Mouse (Mus musculus): ENCODE measurements around the gene Dlgap5. TPM values are rescaled to one million over a fixed set of nuclear protein-coding genes. Genes with fewer than 3 reads are reported as not detected.
A peak's percentile ranks its signal among the peaks of the same experiment; 100 is the strongest.

The Dlgap5 gene
- polyA plus RNA-seq, 1 experiment from 2014 or later, result 56.7 TPM

- Histone ChIP-seq H3K27ac (no peak overlapping the region), H3K4me1 (no peaks in the 10 kb centered on the region), H3K4me3 (no peak overlapping the region)
These were observed 14.8 kb upstream of the Dlgap5 start for GRCm38 (mm10) chr14:47432987-47433386.

DNA sequence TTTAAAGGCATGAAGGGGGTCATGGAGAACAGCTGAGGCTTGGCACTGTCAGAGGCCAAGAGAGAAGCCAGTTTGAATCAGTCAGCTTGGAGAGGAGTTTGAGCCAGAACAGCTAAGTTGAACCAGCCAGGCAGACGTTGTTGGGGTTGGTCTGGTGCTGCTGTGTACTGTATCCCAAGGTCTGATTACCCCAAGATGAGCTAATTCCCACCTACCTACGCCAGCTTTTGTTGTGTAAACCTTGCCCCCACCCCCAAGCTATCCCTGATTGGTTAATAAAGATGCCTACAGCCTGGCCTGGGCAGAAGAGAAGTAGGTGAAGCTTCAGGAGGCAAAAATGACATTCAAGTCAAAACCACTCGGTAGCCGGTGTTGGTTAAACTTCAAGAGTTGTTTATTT is 4.3 kb upstream of the Dlgap5 start:
- Histone ChIP-seq H3K9ac (no peak overlapping the region), H3K9me3 (no peaks in the 10 kb centered on the region), H3K27ac (no peak overlapping the region), H3K4me2 (no peak overlapping the region), H3K4me3 (no peak overlapping the region), H3K27me3 (no peaks in the 10 kb centered on the region), H3K36me3 (no peaks in the 10 kb centered on the region), H3K4me1 (peaks cover 2% of the 10 kb centered on the region)
- no peak for ATAC-seq (ENCODE audit: insufficient number of reproducible peaks, insufficient read depth, low FRiP score, low TSS enrichment, low read depth)
- 72% methylated on average over 4 of the region's 4 CpGs for WGBS

More at GRCm38 (mm10) chr14:47432987-47433386, 14.8 kb upstream of the Dlgap5 start:
- no peak for ATAC-seq (ENCODE audit: insufficient number of reproducible peaks, insufficient read depth, low FRiP score, low TSS enrichment, low read depth)
- Histone ChIP-seq H3K27me3 (no peaks in the 10 kb centered on the region), H3K4me2 (no peak overlapping the region), H3K9ac (no peak overlapping the region), H3K36me3 (no peaks in the 10 kb centered on the region), H3K9me3 (no peaks in the 10 kb centered on the region)

DNA sequence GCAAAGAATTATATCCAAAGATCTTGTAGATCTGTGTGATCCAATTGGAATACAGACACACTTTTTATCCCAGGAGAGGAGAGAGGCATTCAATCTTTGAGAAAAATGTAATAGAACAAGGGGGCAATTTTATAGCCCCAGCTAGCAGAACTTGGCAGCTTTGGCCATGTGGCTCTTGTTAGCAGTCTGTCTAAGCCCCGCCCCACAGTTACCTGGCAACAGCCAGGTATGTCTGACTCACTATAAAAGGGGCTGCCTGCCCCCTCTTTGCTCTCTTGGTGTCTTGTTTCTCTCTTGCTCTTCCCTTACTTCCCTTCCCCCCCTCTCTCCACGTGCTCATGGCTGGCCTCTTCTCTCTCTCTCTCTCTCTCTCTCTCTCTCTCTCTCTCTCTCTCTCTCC is 3.4 kb upstream of the Dlgap5 start:
- 41% methylated on average over 2 of the region's 2 CpGs for WGBS
- ATAC-seq (ENCODE audit: insufficient number of reproducible peaks, insufficient read depth, low FRiP score, low TSS enrichment, low read depth), result no peak
- H3K4me2 ChIP-seq, result no peak overlapping the region
- no peak overlapping the region for H3K27ac ChIP-seq
- no peaks in the 10 kb centered on the region for H3K27me3 ChIP-seq
- no peaks in the 10 kb centered on the region for H3K36me3 ChIP-seq
- no peak overlapping the region for H3K4me3 ChIP-seq
- H3K9ac ChIP-seq, result no peak overlapping the region
- no peaks in the 10 kb centered on the region for H3K9me3 ChIP-seq
- peaks cover 10% of the 10 kb centered on the region for H3K4me1 ChIP-seq

DNA sequence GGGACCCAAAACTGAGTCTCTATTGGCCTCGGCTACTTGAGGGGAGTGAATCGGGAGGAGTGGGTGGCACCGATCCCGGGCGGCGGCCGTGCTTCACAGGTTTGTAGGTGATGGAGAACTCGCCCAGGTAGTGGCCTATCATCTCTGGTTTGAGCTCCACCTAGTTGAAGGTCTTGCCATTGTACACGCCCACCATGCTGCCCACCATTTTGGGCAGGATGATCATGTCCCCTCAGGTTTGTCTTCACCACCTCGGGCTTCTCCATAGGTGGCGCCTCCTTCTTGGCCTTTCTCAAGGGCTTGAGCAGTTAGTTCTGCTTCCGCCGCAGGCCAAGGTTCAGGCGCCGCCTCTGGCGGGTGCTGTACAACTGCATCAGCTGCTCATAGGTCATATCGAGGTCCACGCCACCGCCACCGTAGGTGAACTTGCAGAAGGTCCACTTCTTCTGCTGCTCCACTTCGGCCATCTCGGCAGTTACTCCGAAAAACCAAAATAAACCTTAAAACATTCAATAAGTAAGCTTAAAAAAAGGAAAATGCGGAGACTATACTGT is 1.6 kb upstream of the Dlgap5 start:
- no peak for ATAC-seq (ENCODE audit: insufficient number of reproducible peaks, insufficient read depth, low FRiP score, low TSS enrichment, low read depth)

GRCm38 (mm10) chr14:47419034-47419625 is 923 bp upstream of the Dlgap5 start:
- ATAC-seq (ENCODE audit: insufficient number of reproducible peaks, insufficient read depth, low FRiP score, low TSS enrichment, low read depth), result no peak

More for the DNA sequence above, 1.6 kb upstream of the Dlgap5 start:
- peaks cover 10% of the 10 kb centered on the region for H3K4me1 ChIP-seq
- H3K27ac ChIP-seq, result no peak overlapping the region
- H3K4me2 ChIP-seq, result no peak overlapping the region
- H3K4me3 ChIP-seq, result no peak overlapping the region
- peaks cover 12% of the 10 kb centered on the region for H3K36me3 ChIP-seq
- H3K27me3 ChIP-seq, result no peaks in the 10 kb centered on the region
- no peak overlapping the region for H3K9ac ChIP-seq
- no peaks in the 10 kb centered on the region for H3K9me3 ChIP-seq
- WGBS, result 95% methylated on average over 24 of the region's 24 CpGs

DNA sequence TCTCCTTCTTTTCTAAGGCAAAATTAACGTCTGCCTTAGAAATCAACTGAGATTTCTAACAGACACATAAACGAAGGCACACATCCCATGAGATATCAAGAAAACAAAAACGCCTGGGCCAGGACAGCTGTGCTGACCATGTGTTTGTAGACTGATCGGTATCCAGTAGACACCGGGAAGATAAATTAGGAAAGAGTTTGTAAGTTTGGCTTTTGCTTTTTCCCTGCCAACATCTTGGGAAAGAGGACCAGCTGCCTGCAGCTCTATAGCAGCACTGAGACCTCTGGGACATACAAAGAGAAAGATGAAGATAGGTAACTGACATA is 422 bp upstream of the Dlgap5 start:
- H3K9ac ChIP-seq, result peak overlapping the region; percentile 64
- H3K9me3 ChIP-seq, result no peaks in the 10 kb centered on the region
- H3K27ac ChIP-seq, result peak overlapping the region; percentile 29; the same call in 1 of the 2 replicates
- 32% methylated on average over 5 of the region's 5 CpGs for WGBS
- H3K36me3 ChIP-seq, result peaks cover 23% of the 10 kb centered on the region
- no peak for ATAC-seq (ENCODE audit: insufficient number of reproducible peaks, insufficient read depth, low FRiP score, low TSS enrichment, low read depth)
- H3K4me1 ChIP-seq, result peaks cover 10% of the 10 kb centered on the region
- H3K4me2 ChIP-seq, result peak overlapping the region; percentile 67
- peak overlapping the region; percentile 60 for H3K4me3 ChIP-seq
- no peaks in the 10 kb centered on the region for H3K27me3 ChIP-seq

More at GRCm38 (mm10) chr14:47419034-47419625, 923 bp upstream of the Dlgap5 start:
- Histone ChIP-seq H3K4me1 (peaks cover 10% of the 10 kb centered on the region), H3K36me3 (peaks cover 18% of the 10 kb centered on the region), H3K27ac (0 out of 2 replicates have a peak overlapping the region, but pooled peaks have one; percentile 29), H3K4me3 (peak overlapping the region; percentile 60; the same call in 1 of the 2 replicates), H3K9ac (no peak overlapping the region), H3K27me3 (no peaks in the 10 kb centered on the region), H3K9me3 (no peaks in the 10 kb centered on the region), H3K4me2 (peak overlapping the region; percentile 67; the same call in 1 of the 2 replicates)
- 76% methylated on average over 9 of the region's 9 CpGs for WGBS

- 39% methylated on average over 3 of the region's 3 CpGs for WGBS
- Histone ChIP-seq H3K27ac (no peak overlapping the region), H3K9ac (peak overlapping the region; percentile 69), H3K4me1 (peaks cover 10% of the 10 kb centered on the region), H3K4me2 (peak overlapping the region; percentile 67), H3K36me3 (peaks cover 33% of the 10 kb centered on the region), H3K9me3 (no peaks in the 10 kb centered on the region), H3K4me3 (peak overlapping the region; percentile 60), H3K27me3 (no peaks in the 10 kb centered on the region)
- ATAC-seq (ENCODE audit: insufficient number of reproducible peaks, insufficient read depth, low FRiP score, low TSS enrichment, low read depth), result no peak
These were observed 861 bp downstream of the Dlgap5 start for GRCm38 (mm10) chr14:47417346-47417745.

- Histone ChIP-seq H3K4me1 (no peaks in the 10 kb centered on the region), H3K27me3 (no peaks in the 10 kb centered on the region), H3K4me2 (no peak overlapping the region), H3K27ac (no peak overlapping the region), H3K9ac (no peak overlapping the region), H3K4me3 (no peak overlapping the region), H3K9me3 (no peaks in the 10 kb centered on the region), H3K36me3 (peaks cover 94% of the 10 kb centered on the region)
- ATAC-seq (ENCODE audit: insufficient number of reproducible peaks, insufficient read depth, low FRiP score, low TSS enrichment, low read depth), result no peak
- WGBS, result 77% methylated on average over 9 of the region's 9 CpGs
These were observed 12.2 kb downstream of the Dlgap5 start for GRCm38 (mm10) chr14:47406000-47406399.

DNA sequence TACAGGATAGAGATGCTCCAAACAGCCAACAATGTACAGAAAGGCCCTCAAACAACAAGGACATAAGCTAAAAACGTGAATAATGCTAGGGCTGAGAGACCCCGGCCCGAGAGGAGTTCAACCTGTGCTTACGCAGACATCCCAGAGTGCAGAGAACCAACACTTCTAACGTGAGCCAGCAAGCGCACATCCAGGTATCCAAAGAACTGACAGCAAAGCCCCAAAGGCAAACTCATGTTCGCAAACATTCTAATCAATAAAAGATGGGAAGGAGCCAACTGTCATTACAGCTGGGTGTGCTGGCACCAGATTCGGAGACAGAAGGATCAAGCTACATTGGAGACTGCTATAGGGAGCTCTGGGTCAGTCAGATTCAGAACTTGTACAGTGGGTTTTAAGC is 15.5 kb downstream of the Dlgap5 start:
- no peak overlapping the region for H3K27ac ChIP-seq
- H3K4me2 ChIP-seq, result no peak overlapping the region
- no peaks in the 10 kb centered on the region for H3K9me3 ChIP-seq
- no peaks in the 10 kb centered on the region for H3K27me3 ChIP-seq
- H3K4me1 ChIP-seq, result no peaks in the 10 kb centered on the region
- no peak overlapping the region for H3K4me3 ChIP-seq
- no peak overlapping the region for H3K9ac ChIP-seq
- ATAC-seq (ENCODE audit: insufficient number of reproducible peaks, insufficient read depth, low FRiP score, low TSS enrichment, low read depth), result no peak
- H3K36me3 ChIP-seq, result peaks cover 92% of the 10 kb centered on the region
- 87% methylated on average over 8 of the region's 8 CpGs for WGBS

DNA sequence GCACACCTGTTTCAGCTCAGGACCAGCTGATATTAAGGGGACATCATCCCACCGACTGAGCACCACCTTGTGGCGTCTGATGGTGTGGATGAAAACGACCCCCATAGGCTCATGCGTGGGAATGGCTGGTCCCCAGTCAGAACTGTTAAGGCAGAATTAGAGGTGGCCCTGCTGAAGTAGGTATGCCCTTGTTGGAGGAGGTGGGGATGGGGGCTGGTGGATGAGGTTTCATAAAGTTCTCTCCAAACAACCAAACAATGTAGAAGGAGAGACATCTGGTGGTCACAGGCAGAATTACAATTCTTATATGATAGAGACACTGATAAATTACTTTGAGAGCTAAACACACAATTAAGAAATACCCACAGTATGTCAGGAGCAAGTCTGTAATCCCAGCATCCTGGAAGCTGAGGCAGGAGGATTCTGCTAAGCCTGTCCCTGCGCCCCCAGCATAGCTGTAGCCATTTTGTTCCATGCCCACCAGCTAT is 22.0 kb downstream of the Dlgap5 start:
- H3K27me3 ChIP-seq, result no peaks in the 10 kb centered on the region
- 64% methylated on average over 5 of the region's 5 CpGs for WGBS
- no peaks in the 10 kb centered on the region for H3K9me3 ChIP-seq
- no peak overlapping the region for H3K4me3 ChIP-seq
- H3K36me3 ChIP-seq, result peaks cover 86% of the 10 kb centered on the region
- H3K9ac ChIP-seq, result no peak overlapping the region
- no peak overlapping the region for H3K4me2 ChIP-seq
- 0 out of 2 replicates have a peak, but pooled peaks cover 3% of the 10 kb centered on the region for H3K4me1 ChIP-seq
- no peak overlapping the region for H3K27ac ChIP-seq
- no peak for ATAC-seq (ENCODE audit: insufficient number of reproducible peaks, insufficient read depth, low FRiP score, low TSS enrichment, low read depth)

- 82% methylated on average over 15 of the region's 15 CpGs for WGBS
- H3K27me3 ChIP-seq, result no peaks in the 10 kb centered on the region
- no peak overlapping the region for H3K4me2 ChIP-seq
- no peak for ATAC-seq (ENCODE audit: insufficient number of reproducible peaks, insufficient read depth, low FRiP score, low TSS enrichment, low read depth)
- H3K36me3 ChIP-seq, result peaks cover 87% of the 10 kb centered on the region
- H3K4me1 ChIP-seq, result 0 out of 2 replicates have a peak, but pooled peaks cover 3% of the 10 kb centered on the region
- H3K9ac ChIP-seq, result no peak overlapping the region
- no peaks in the 10 kb centered on the region for H3K9me3 ChIP-seq
- no peak overlapping the region for H3K27ac ChIP-seq
- no peak overlapping the region for H3K4me3 ChIP-seq
These were observed 22.7 kb downstream of the Dlgap5 start for GRCm38 (mm10) chr14:47395462-47396026.

DNA sequence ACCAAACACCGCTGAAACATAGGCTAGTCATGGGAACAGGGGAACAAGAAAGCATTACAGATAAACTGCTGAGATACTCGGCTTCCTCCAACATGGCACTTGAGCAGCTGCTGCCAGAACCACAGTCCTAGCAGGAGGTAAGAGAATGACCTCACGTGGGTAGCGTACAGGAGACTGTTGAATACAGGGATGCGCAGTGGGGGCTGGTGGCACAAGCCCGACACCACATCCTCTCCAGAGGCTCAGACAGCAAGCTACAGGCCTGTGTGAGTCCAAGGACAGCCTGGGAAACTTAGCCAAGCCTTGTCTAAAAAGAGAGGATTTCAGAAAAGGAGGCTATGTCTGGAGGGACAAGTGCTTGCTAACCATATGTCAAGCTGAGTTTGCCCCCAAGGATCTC is 23.2 kb downstream of the Dlgap5 start:
- no peak overlapping the region for H3K4me3 ChIP-seq
- no peaks in the 10 kb centered on the region for H3K9me3 ChIP-seq
- H3K27ac ChIP-seq, result no peak overlapping the region
- H3K27me3 ChIP-seq, result no peaks in the 10 kb centered on the region
- H3K9ac ChIP-seq, result no peak overlapping the region
- ATAC-seq (ENCODE audit: insufficient number of reproducible peaks, insufficient read depth, low FRiP score, low TSS enrichment, low read depth), result no peak
- H3K4me2 ChIP-seq, result no peak overlapping the region
- WGBS, result 95% methylated on average over 6 of the region's 6 CpGs
- H3K36me3 ChIP-seq, result peaks cover 87% of the 10 kb centered on the region
- 0 out of 2 replicates have a peak, but pooled peaks cover 3% of the 10 kb centered on the region for H3K4me1 ChIP-seq
